Mouse (Mus musculus): Measurements from ENCODE around the gene Cks2. TPM values are rescaled to one million over a fixed set of nuclear protein-coding genes. Genes with fewer than 3 reads are reported as not detected.

Cks2 gene
- total RNA-seq, 1 experiment = 188 TPM

GRCm38 (mm10) chr13:51602764-51603163, 42.3 kb upstream of the Cks2 start:
- no peak overlapping the region for H3K4me3 ChIP-seq (ENCODE audit: insufficient read depth in 1 of 2, low read depth in 1 of 2, low read length in 2 of 2, poor library complexity in 1 of 2, severe bottlenecking in 1 of 2)
- in situ Hi-C loops (cut with MboI; ENCODE audit: low sequenced_read_pairs in 2 of 2, unreplicated experiment in 2 of 2) = loop anchor here in 1 of 2 experiments (25.0 kb wide), 1 partner anchor 640 kb away; no protein-coding TSS in a partner anchor
- peaks cover 4 to 7% of the 10 kb centered on the region in 2 experiments; a peak in 3 of 4 replicates for H3K4me1 ChIP-seq (ENCODE audit: control insufficient read depth in 2 of 2, insufficient read depth in 2 of 2, low read length in 2 of 2, poor library complexity in 1 of 2)

GRCm38 (mm10) chr13:51603221-51603893, 41.7 kb upstream of the Cks2 start:
- Histone ChIP-seq H3K4me3 (ENCODE audit: insufficient read depth in 1 of 2, low read depth in 1 of 2, low read length in 2 of 2, poor library complexity in 1 of 2, severe bottlenecking in 1 of 2) (no peak overlapping the region), H3K36me3 (ENCODE audit: control insufficient read depth, insufficient read depth, low read length, poor library complexity, severe bottlenecking) (no peaks in the 10 kb centered on the region), H3K9ac (ENCODE audit: insufficient read depth, low read depth, low read length, poor library complexity, severe bottlenecking) (no peak overlapping the region), H3K9me3 (ENCODE audit: control insufficient read depth, insufficient read depth, low read depth, low read length) (no peaks in the 10 kb centered on the region), H3K27ac (ENCODE audit: insufficient read depth, low read depth, low read length, poor library complexity, severe bottlenecking) (no peak overlapping the region), H3K4me1 (ENCODE audit: control insufficient read depth in 2 of 2, insufficient read depth in 2 of 2, low read length in 2 of 2, poor library complexity in 1 of 2) (peaks cover 7 to 8% of the 10 kb centered on the region in 2 experiments; a peak in 3 of 4 replicates)
- in situ Hi-C loops (cut with MboI; ENCODE audit: low sequenced_read_pairs in 2 of 2, unreplicated experiment in 2 of 2) = loop anchor here in 1 of 2 experiments (25.0 kb wide), 1 partner anchor 641 kb away; no protein-coding TSS in a partner anchor
- TF ChIP-seq ZC3H11A (IDR thresholded peaks at IDR 0.05; ENCODE audit: borderline replicate concordance, low read depth, low read length) (no peak), CHD2 (IDR thresholded peaks at IDR 0.05; ENCODE audit: low read depth, low read length) (no peak), MAFK (IDR thresholded peaks at IDR 0.05; ENCODE audit: insufficient read depth, low read depth, low read length) (no peak), ZNF384 (IDR thresholded peaks at IDR 0.05; ENCODE audit: low read depth, low read length) (no peak), HCFC1 (IDR thresholded peaks at IDR 0.05; ENCODE audit: borderline replicate concordance, insufficient read depth, low read length) (no peak)
- no peak for DNase-seq (ENCODE audit: low read depth, low spot score)

More at GRCm38 (mm10) chr13:51602764-51603163, 42.3 kb upstream of the Cks2 start:
- Histone ChIP-seq H3K27ac (ENCODE audit: insufficient read depth, low read depth, low read length, poor library complexity, severe bottlenecking) (no peak overlapping the region), H3K9ac (ENCODE audit: insufficient read depth, low read depth, low read length, poor library complexity, severe bottlenecking) (no peak overlapping the region), H3K36me3 (ENCODE audit: control insufficient read depth, insufficient read depth, low read length, poor library complexity, severe bottlenecking) (no peaks in the 10 kb centered on the region), H3K9me3 (ENCODE audit: control insufficient read depth, insufficient read depth, low read depth, low read length) (no peaks in the 10 kb centered on the region)
- no peak for DNase-seq (ENCODE audit: low read depth, low spot score)
- TF ChIP-seq ZC3H11A (IDR thresholded peaks at IDR 0.05; ENCODE audit: borderline replicate concordance, low read depth, low read length) (no peak), HCFC1 (IDR thresholded peaks at IDR 0.05; ENCODE audit: borderline replicate concordance, insufficient read depth, low read length) (no peak)

- no peak for DNase-seq (ENCODE audit: low read depth, low spot score)
- no peak overlapping the region for H3K9ac ChIP-seq (ENCODE audit: insufficient read depth, low read depth, low read length, poor library complexity, severe bottlenecking)
- H3K9me3 ChIP-seq (ENCODE audit: control insufficient read depth, insufficient read depth, low read depth, low read length) = no peaks in the 10 kb centered on the region
- no peak overlapping the region for H3K4me3 ChIP-seq (ENCODE audit: insufficient read depth in 1 of 2, low read depth in 1 of 2, low read length in 2 of 2, poor library complexity in 1 of 2, severe bottlenecking in 1 of 2)
- TF ChIP-seq HCFC1 (IDR thresholded peaks at IDR 0.05; ENCODE audit: borderline replicate concordance, insufficient read depth, low read length) (no peak), MAFK (IDR thresholded peaks at IDR 0.05; ENCODE audit: insufficient read depth, low read depth, low read length) (no peak), CHD2 (IDR thresholded peaks at IDR 0.05; ENCODE audit: low read depth, low read length) (no peak), ZNF384 (IDR thresholded peaks at IDR 0.05; ENCODE audit: low read depth, low read length) (no peak), ZC3H11A (IDR thresholded peaks at IDR 0.05; ENCODE audit: borderline replicate concordance, low read depth, low read length) (no peak)
- in situ Hi-C loops (cut with MboI; ENCODE audit: low sequenced_read_pairs in 2 of 2, unreplicated experiment in 2 of 2) = loop anchor here in 1 of 2 experiments (25.0 kb wide), 1 partner anchor 642 kb away; no protein-coding TSS in a partner anchor
- H3K27ac ChIP-seq (ENCODE audit: insufficient read depth, low read depth, low read length, poor library complexity, severe bottlenecking) = no peak overlapping the region
- H3K36me3 ChIP-seq (ENCODE audit: control insufficient read depth, insufficient read depth, low read length, poor library complexity, severe bottlenecking) = no peaks in the 10 kb centered on the region
- peaks cover 7 to 8% of the 10 kb centered on the region in 2 experiments; a peak in 3 of 4 replicates for H3K4me1 ChIP-seq (ENCODE audit: control insufficient read depth in 2 of 2, insufficient read depth in 2 of 2, low read length in 2 of 2, poor library complexity in 1 of 2)
These were observed 41.2 kb upstream of the Cks2 start for GRCm38 (mm10) chr13:51603894-51604244.

- Histone ChIP-seq H3K4me1 (ENCODE audit: control insufficient read depth in 2 of 2, insufficient read depth in 2 of 2, low read length in 2 of 2, poor library complexity in 1 of 2) (peaks cover 5% of the 10 kb centered on the region in 2 experiments), H3K9me3 (ENCODE audit: control insufficient read depth, insufficient read depth, low read depth, low read length) (no peaks in the 10 kb centered on the region), H3K36me3 (ENCODE audit: control insufficient read depth, insufficient read depth, low read length, poor library complexity, severe bottlenecking) (no peaks in the 10 kb centered on the region), H3K9ac (ENCODE audit: insufficient read depth, low read depth, low read length, poor library complexity, severe bottlenecking) (no peak overlapping the region), H3K4me3 (ENCODE audit: insufficient read depth in 1 of 2, low read depth in 1 of 2, low read length in 2 of 2, poor library complexity in 1 of 2, severe bottlenecking in 1 of 2) (no peak overlapping the region), H3K27ac (ENCODE audit: insufficient read depth, low read depth, low read length, poor library complexity, severe bottlenecking) (no peak overlapping the region)
- in situ Hi-C loops (cut with MboI; ENCODE audit: low sequenced_read_pairs in 2 of 2, unreplicated experiment in 2 of 2) = loop anchor here in 1 of 2 experiments (25.0 kb wide), 1 partner anchor 647 kb away; no protein-coding TSS in a partner anchor
- TF ChIP-seq MAFK (IDR thresholded peaks at IDR 0.05; ENCODE audit: insufficient read depth, low read depth, low read length) (no peak), CHD2 (IDR thresholded peaks at IDR 0.05; ENCODE audit: low read depth, low read length) (no peak), ZC3H11A (IDR thresholded peaks at IDR 0.05; ENCODE audit: borderline replicate concordance, low read depth, low read length) (no peak), HCFC1 (IDR thresholded peaks at IDR 0.05; ENCODE audit: borderline replicate concordance, insufficient read depth, low read length) (no peak), ZNF384 (IDR thresholded peaks at IDR 0.05; ENCODE audit: low read depth, low read length) (no peak)
- DNase-seq (ENCODE audit: low read depth, low spot score) = no peak
These were observed 35.8 kb upstream of the Cks2 start for GRCm38 (mm10) chr13:51609231-51609630.
